Mouse (Mus musculus) adrenal gland, postnatal 14 days (tissue): ENCODE results near the gene Nle1. TPM values are rescaled to one million over a fixed set of nuclear protein-coding genes. Genes with fewer than 3 reads are reported as not detected.

Source experiments
- DNase-seq: peaks from one replicate; pipeline ENCODE4 v3.0.0; 2021; ENCODE audit warnings: mixed read lengths
- total RNA-seq: library from RNA; stranded (reverse); gene quantifications from 2 replicates; pipeline ENCODE4 v1.2.3, GENCODE M21; 2021

Gene Nle1
- total RNA-seq, 1 experiment from 2014 or later, result 17.7 TPM

DNA sequence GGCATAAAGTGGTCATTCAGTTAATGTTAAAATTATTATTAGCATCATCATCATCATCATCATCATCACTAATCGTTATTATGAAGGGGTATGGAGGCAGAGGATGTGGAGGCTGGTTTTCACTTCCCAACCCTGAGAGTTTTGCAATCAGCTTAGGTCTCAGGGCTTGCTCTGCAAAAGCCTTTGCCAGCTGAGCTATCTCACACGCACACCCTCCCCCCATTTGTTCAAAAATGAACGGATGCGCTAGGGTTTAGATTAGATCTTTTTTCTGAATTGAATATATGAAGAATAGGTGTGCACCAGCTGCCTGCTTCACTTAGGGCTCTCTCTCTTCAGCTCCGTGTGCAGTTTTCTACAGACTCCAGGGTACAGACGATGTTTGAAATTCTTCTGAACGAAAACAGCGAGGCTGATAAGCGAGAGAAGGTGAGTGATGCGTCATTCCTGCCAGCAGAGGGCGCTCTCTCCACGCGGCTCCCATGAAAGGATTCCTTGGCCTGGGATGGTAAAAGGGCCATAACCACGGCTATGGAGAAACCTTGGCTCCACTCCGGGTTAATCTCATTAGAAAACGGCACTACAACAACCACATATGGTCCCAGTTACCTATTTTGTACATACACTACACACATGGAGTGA is 6.6 kb upstream of the Nle1 start:
- peak; percentile 86 for DNase-seq

DNA sequence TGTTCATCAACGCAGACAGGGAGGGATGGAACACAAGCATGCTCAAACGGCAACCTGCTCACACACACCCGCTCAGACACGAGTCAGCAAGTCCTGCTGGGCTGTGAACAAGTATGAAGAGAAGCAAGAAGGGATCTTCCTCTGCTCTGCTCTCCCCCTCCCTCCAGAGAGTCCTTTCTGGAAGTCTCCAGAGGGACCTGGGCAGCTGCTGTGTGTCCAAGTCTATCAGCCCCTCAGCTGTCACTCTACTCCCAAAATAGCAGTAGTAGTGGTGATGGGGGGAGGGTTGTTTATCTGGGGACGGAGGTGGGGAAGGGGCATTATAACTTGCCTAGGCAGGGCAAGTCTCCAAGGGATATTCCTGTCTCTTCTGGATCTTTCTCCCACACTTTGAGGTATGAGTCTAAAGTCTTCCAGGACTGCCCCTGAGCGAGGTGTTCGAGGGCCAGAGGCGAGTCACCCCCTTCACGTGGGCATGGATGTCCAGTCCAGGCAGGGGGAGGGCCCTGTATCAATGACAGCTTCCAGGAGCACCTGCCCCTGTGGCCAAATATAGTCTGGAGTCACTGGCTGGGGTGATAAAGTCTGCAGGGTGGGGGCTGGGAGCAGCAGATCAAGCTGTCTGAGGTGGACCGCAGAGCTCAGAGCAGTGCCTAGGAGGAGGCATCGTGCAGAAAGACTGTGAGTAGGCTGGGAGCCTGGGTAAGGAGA is 2.6 kb upstream of the Nle1 start:
- no peak for DNase-seq

- DNase-seq, result no peak
These were observed 2.0 kb upstream of the Nle1 start, which contains the start of gene Unc45b for GRCm38 (mm10) chr11:82910250-82910649. Gene Unc45b (plus strand): TSS chr11:82910550.

- DNase-seq, result no peak
These were observed 388 bp upstream of the Nle1 start for GRCm38 (mm10) chr11:82908608-82908989.

DNA sequence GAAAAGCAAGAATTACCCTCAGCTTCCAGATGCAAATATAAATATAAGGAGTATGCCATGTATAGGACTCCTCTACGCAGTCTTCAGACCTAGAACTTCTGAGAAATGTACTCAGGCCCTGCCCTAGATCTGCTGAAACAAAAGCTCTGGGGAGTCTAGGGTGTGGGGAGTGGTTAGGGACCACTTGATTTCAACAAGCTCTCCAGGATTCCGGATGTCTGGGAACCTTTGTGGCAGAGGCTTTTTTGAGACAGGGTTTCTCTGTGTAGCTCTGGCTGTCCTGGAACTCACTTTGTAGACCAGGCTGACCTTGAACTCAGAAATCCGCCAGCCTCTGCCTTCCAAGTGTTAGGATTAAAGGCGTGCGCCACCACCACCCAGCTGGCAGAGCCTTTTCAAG is 2.4 kb downstream of the Nle1 start:
- DNase-seq, result no peak

DNA sequence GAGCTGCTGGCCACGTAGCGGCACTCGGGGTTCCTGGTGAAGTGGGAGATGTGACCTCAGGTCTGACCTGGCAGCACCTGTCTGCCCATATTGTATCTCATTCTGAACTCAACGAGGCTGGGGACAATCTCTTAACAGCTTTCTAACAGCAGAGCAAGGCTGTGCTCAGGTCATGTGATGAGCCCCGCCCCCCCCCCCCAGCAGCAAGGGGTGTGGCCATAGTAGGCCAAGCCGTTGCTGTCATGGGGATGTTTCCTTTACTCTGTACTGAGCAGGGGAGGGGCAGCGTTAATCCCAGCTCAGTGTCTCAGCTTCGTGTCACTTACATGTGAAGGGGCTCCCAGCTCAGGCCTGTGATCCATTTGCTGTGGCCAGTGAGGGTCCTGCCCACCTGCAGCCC is 3.3 kb downstream of the Nle1 start:
- no peak for DNase-seq

GRCm38 (mm10) chr11:82901606-82902310 is 6.5 kb downstream of the Nle1 start:
- no peak for DNase-seq

DNA sequence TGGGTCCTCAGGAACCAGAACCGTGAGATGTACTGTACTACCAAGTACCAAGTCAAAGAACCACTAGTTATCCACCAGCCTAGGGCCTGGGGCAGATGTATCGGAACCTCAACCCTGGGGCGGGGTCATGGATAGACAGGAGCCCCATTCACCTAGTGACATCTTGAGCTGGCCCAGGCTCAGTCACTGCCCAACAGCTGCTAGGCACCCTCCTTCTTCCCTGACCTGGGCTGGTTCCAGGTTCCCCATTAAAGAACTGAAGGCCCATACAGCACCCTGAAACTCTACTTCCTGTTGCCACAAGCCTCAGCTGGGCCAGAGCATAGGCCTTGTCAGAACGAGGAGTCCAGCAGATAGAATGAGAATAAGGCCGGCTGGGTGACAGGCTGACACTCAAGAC is 8.5 kb downstream of the Nle1 start:
- no peak for DNase-seq

GRCm38 (mm10) chr11:82897478-82897877 is 10.7 kb downstream of the Nle1 start:
- no peak for DNase-seq

DNA sequence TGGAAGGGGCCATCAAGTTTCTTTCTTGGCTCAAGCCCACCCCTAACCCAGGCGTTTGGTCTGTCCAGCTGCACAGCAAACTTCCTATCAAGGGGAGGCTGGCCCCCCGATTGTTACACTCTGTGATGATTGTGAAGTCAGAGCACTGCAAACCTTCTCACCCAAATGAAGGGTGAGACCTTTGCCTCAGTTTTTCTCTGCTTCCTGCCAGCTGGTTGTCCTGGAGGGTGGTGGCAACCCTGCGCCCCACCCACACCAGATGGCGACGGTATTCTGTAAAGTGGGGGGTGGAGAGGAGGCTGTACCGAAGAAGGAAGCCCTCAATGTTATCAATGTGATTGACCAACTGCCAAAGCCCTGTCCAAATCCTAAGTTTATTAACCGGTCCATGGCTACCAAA is 16.3 kb downstream of the Nle1 start, which contains the start of gene Fndc8:
TSS of gene Fndc8 (plus strand) at position 189 of the 400 bp plus-strand sequence.
- no peak for DNase-seq

GRCm38 (mm10) chr11:82890342-82890762 is 17.9 kb downstream of the Nle1 start, which contains the start of gene Rad51d:
Gene Rad51d (minus strand): TSS chr11:82890614.
- peak; percentile 98 for DNase-seq

DNA sequence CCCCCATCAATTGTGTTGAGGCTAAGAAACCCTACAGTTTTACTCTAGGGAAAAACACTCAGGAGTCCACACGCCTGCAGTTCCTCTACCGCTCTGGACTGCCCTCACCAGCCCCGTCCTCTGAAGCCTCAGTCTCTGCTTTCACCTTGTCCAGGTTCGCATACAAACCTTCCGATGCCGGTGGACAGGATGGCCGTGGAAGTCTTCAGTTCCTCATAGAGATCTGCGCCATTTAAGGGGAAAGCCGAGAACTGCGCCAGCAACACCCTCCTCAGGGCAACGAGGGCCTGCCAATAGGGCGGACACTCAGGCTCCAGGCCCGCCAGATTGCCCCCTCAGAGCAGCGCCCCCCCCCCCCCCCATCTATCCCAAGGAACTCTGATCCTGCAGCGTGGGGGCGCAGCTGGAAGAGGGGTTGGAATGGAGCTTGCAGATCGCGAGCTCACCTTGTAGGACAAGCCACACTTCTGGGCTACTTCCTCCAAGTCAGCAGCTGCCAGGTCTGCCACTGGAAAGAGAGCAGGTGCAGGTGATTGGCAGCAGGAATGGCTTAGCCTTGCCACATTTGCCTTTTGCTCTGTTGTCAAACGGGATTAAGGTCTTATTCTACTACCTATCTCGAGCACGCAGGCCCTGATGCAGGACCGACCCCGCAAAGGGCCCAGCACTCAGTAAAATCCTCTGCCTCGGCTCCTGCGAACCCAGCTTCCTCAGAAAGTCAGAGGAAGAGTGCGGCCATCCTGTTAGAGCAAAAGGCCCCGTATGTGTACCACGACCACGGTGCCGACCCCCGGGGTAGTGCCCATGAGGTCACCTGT is 18.5 kb downstream of the Nle1 start:
- peak; percentile 44 for DNase-seq

GRCm38 (mm10) chr11:82888491-82888946 is 19.7 kb downstream of the Nle1 start:
- peak; percentile 58 for DNase-seq

DNA sequence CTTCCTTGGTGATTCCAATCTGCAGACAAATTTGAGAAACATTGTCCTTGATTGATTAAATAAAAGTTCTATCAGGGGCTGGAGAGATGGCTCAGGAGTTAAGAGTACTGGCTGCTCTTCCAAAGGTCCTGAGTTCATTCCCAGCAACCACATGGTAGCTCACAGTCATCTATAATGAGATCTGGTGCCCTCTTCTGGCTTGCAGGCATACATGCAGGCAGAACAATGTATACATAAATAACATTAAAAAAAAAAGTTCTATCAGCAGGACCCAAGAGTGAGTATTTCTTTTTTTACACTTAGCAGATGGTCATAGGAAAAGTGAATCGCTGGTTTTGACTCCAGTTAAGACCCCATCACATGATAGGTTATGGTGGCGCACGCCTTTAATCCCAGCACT is 21.7 kb downstream of the Nle1 start:
- DNase-seq, result no peak

DNA sequence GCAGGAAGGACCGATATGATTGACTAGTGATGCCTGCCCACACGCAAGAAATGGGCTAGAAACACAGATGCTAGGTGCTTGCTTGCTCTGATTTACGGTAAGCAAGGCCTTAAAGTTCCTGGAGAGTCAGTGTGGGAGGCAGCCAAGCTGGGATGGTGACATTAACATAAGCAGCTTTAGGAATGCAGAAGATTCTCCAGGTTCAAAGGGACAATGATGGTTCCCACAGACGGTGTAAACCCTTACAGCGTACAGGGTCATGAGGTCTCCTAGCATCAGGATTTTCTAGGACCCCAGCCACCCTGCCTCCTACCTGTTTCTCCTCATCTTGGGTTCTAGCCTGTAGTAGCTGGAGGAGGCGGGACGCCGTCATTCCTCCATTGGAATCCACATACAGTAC is 25.0 kb downstream of the Nle1 start:
- DNase-seq, result no peak

DNA sequence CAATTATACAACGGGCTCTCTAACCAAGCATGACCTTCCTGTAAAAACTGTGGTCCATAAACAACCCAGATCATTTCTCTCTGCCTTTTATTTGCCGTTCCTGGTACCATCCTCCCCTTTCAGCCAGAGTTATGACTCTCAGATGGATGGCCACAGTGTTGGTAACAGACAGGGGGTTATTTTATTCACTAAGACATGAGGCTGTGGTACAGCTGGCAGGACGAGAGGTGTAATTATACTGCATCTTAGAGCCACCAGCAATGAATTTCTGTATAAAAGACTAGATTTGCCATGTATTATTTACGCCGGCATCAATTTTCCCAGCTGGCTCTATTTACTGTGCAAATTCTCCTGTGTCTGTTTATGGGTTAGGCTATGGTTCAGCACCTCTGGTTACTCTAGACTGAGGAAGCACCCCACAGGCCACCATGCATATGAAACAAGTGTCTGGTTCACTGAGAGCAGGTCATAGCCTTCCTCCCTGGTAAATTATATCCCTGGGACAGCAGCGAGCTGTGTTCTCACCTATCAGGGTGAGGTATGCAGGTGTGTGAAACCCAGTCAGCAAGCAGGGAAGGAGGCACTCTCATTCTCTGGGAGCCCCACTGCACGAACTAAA is 30.4 kb downstream of the Nle1 start:
- no peak for DNase-seq

DNA sequence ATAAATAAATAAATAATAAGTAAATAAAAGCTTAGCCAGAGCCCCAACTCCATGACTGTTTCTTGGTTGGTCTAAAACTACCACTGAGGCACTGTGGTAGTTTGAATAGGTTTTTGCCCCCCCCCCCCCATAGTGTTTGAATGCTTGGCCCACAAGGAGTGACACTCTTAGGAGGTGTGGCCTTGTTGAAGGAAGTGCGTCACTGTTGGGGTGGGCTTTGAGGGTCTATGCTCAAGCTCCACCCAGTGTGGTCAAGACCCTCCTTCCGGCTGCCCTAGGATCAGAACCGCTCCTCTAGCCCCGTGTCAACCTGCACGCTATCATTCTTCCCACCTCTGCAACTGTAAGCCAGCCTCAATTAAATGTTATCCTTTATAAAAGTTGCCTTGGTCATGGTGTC is 32.6 kb downstream of the Nle1 start:
- no peak for DNase-seq

GRCm38 (mm10) chr11:82874924-82875323 is 33.3 kb downstream of the Nle1 start:
- DNase-seq, result no peak

DNA sequence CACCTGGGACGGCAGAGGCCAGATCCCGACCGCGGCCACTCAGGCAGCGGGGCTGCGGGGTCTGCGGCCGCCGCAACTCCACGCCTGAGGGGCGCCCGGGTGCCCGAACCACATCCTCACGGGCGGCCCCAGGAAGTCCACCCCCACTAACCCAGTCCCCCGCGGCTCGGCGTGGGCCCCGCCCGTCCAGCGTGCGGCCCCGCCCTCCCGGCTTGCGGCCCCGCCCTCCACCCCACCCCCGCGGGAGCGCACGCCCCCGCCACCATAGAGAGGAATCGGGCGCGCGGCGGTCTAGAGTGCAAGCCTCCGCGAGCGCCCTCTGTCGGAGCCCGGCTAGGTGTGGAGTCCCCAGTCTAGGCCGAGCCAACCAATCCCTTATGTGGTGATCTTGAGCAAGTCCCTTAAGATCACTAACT is 37.2 kb downstream of the Nle1 start, which contains the start of gene Rffl:
TSS of gene Rffl (minus strand) at position 180 of the 416 bp plus-strand sequence.
- peak; percentile 97 for DNase-seq

- DNase-seq, result peak; percentile 64
These were observed 37.8 kb downstream of the Nle1 start for GRCm38 (mm10) chr11:82870173-82871030.
